Comparison of ENCODE assay signal across 9 mouse cellular contexts in the genomic region with DNA sequence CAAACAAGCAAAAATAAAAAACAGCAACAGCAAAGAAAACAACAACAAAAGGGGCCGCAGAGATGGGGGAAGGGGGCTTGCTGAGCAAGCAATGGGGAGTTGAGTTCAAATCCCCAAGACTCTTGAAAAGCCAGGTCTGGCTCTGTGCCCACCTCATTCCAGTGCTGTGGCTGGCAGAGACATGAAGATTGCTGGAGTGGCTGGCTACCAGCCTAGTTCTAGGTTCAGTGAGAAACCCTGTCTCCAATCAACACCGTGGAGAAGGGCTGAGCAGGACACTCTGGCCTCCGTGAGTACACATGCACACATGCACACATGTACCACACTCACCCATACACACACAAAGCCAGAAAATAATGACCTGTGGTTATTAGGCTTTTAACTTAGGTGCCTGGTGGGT. TPM values are rescaled to one million over a fixed set of nuclear protein-coding genes. Genes with fewer than 3 reads are reported as not detected.
DNase-seq lines count a peak whose midpoint lies in the region; ATAC-seq and TF ChIP-seq lines count a peak whose summit lies in the region.
"Had no signal": no experiment of that assay in that cellular context is flagged by ENCODE, and none has a peak within 500 bp of the region (broad histone marks: within the 10 kb centered on the region; RNA-seq: fewer than 3 reads in every experiment).

No protein-coding gene starts in this region.

- H3K36me3 ChIP-seq in kidney, adult 2 months (ENCODE audit: control insufficient read depth, insufficient read depth, low read length): no peaks in the 10 kb centered on the region
- no peaks in the 10 kb centered on the region for H3K36me3 ChIP-seq in kidney, embryonic 15.5 days
- no peaks in the 10 kb centered on the region for H3K36me3 ChIP-seq in heart, embryonic 12.5 days
- no peaks in the 10 kb centered on the region for H3K36me3 ChIP-seq in liver, embryonic 14.5 days (replicated peaks; ENCODE audit: control insufficient read depth, insufficient read depth, low read depth)
- H3K36me3 ChIP-seq: hindbrain, embryonic 15.5 days had no signal

- H3K4me1 ChIP-seq in kidney, adult 2 months (ENCODE audit: control insufficient read depth, insufficient read depth, low read length): no peaks in the 10 kb centered on the region; the same call in 1 of the 2 replicates
- peaks cover 22% of the 10 kb centered on the region for H3K4me1 ChIP-seq in kidney, embryonic 15.5 days
- H3K4me1 ChIP-seq in heart, embryonic 12.5 days (replicated peaks): peaks cover 26% of the 10 kb centered on the region
- H3K4me1 ChIP-seq in liver, embryonic 14.5 days (replicated peaks; ENCODE audit: control insufficient read depth in 2 of 2, insufficient read depth in 2 of 2, low read length in 1 of 2): peaks cover 19 to 35% of the 10 kb centered on the region in 2 experiments

- no peak for TF ChIP-seq POLR2A in kidney, adult 2 months (IDR thresholded peaks at IDR 0.05; ENCODE audit: low read depth, low read length)

- peak; percentile 74 for DNase-seq in kidney, adult 2 months
- peak; percentile 54 for DNase-seq in adrenal gland, postnatal 25 days
- no peak for DNase-seq in liver, embryonic 14.5 days (ENCODE audit: low read depth in 3 of 3, low spot score in 3 of 3)
- DNase-seq in urinary bladder, postnatal 25 days (ENCODE audit: low spot score): no peak
- DNase-seq in left cerebral cortex, adult 18-20 months (ENCODE audit: low spot score in 2 of 2): no peak

- H3K27me3 ChIP-seq in kidney, adult 2 months (replicated peaks; ENCODE audit: control insufficient read depth, insufficient read depth, low read length): no peaks in the 10 kb centered on the region
- no peaks in the 10 kb centered on the region for H3K27me3 ChIP-seq in kidney, embryonic 15.5 days
- H3K27me3 ChIP-seq in heart, embryonic 12.5 days (replicated peaks): no peaks in the 10 kb centered on the region
- H3K27me3 ChIP-seq in liver, embryonic 14.5 days (ENCODE audit: control insufficient read depth, insufficient read depth, low read length): no peaks in the 10 kb centered on the region
- H3K27me3 ChIP-seq: hindbrain, embryonic 15.5 days had no signal

- no peak for ATAC-seq in kidney, embryonic 15.5 days (replicated peaks; ENCODE audit: low FRiP score)
- no peak for ATAC-seq in heart, embryonic 12.5 days (ENCODE audit: insufficient number of reproducible peaks, low FRiP score)
- ATAC-seq in liver, embryonic 14.5 days (ENCODE audit: insufficient read depth): no peak
- ATAC-seq in megakaryocyte progenitor cell, adult 5-6 weeks (replicated peaks; ENCODE audit: poor library complexity): no peak

- TF ChIP-seq EP300 in liver, embryonic 14.5 days (IDR thresholded peaks at IDR 0.05; ENCODE audit: low read depth): no peak

- no peak overlapping the region for H3K4me3 ChIP-seq in kidney, adult 2 months (ENCODE audit: insufficient read depth, low read depth, low read length)
- no peak overlapping the region for H3K4me3 ChIP-seq in kidney, embryonic 15.5 days (replicated peaks)
- H3K4me3 ChIP-seq in heart, embryonic 12.5 days: peak overlapping the region; percentile 86; the same call in 1 of the 2 replicates
- peak overlapping the region; percentile 8 to 96; a peak in 3 of 4 replicates for H3K4me3 ChIP-seq in liver, embryonic 14.5 days (ENCODE audit: insufficient read depth in 1 of 2, low read depth in 2 of 2, low read length in 2 of 2)

- no peak overlapping the region for H3K4me2 ChIP-seq in kidney, embryonic 15.5 days
- peak overlapping the region; percentile 69 for H3K4me2 ChIP-seq in heart, embryonic 12.5 days
- H3K4me2 ChIP-seq in liver, embryonic 14.5 days (ENCODE audit: low read depth): peak overlapping the region; percentile 91

- peaks cover 7% of the 10 kb centered on the region; the same call in 1 of the 2 replicates for H3K9me3 ChIP-seq in kidney, embryonic 15.5 days (replicated peaks)
- no peaks in the 10 kb centered on the region for H3K9me3 ChIP-seq in heart, embryonic 12.5 days (replicated peaks)
- H3K9me3 ChIP-seq in liver, embryonic 14.5 days (ENCODE audit: control insufficient read depth, low read length): peaks cover 4% of the 10 kb centered on the region
- H3K9me3 ChIP-seq: hindbrain, embryonic 15.5 days had no signal

- 41% methylated on average over 3 of the region's 3 CpGs for WGBS in kidney, adult 2 months
- 79% methylated on average over 3 of the region's 3 CpGs for WGBS in kidney, embryonic 15.5 days
- WGBS in heart, embryonic 12.5 days: 58% methylated on average over 3 of the region's 3 CpGs
- WGBS in liver, embryonic 14.5 days (ENCODE audit: insufficient replicate concordance): 35% methylated on average over 3 of the region's 3 CpGs

- no peak overlapping the region for H3K27ac ChIP-seq in kidney, adult 2 months (ENCODE audit: insufficient read depth, low read depth, low read length)
- H3K27ac ChIP-seq in kidney, embryonic 15.5 days: no peak overlapping the region
- H3K27ac ChIP-seq in heart, embryonic 12.5 days (ENCODE audit: poor library complexity, severe bottlenecking): peak overlapping the region; percentile 92; the same call in 1 of the 2 replicates
- peak overlapping the region; percentile 62 for H3K27ac ChIP-seq in liver, embryonic 14.5 days
- H3K27ac ChIP-seq: hindbrain, embryonic 15.5 days had no signal

- no peak for TF ChIP-seq CTCF in kidney, adult 2 months (conservative IDR thresholded peaks at IDR 0.05; ENCODE audit: insufficient read depth, insufficient read length, low read depth, low read length)
- no peak for TF ChIP-seq CTCF in liver, embryonic 14.5 days (IDR thresholded peaks at IDR 0.05; ENCODE audit: low read depth)

- H3K9ac ChIP-seq in kidney, embryonic 15.5 days: no peak overlapping the region
- H3K9ac ChIP-seq in heart, embryonic 12.5 days: no peak overlapping the region
- peak overlapping the region; percentile 92 for H3K9ac ChIP-seq in liver, embryonic 14.5 days (replicated peaks)
- H3K9ac ChIP-seq: hindbrain, embryonic 15.5 days had no signal

RNA-seq across cellular contexts. Expression of gene Irf2, which starts 1.6 kb away (rescaled TPM):
- 9.2 and 12.6 TPM in 2 replicates for polyA plus RNA-seq in kidney, adult 2 months (2012; rRNA removed)
- polyA plus RNA-seq in kidney, embryonic 15.5 days (2015; fragmentation: Nextera tagmentation; extraction: Ambion mirVana): 18.4 and 21.9 TPM in 2 replicates
- 61.4 and 72.7 TPM in 2 replicates for total RNA-seq in adrenal gland, postnatal 25 days (2021)
- polyA plus RNA-seq in heart, embryonic 12.5 days (2016; fragmentation: Nextera tagmentation; extraction: Ambion mirVana): 12.5 and 14.9 TPM in 2 replicates
- 4.0 and 5.8 TPM in 2 replicates for polyA plus RNA-seq in liver, embryonic 14.5 days (2012; rRNA removed)
- 11.5 and 11.8 TPM in 2 replicates for polyA plus RNA-seq in liver, embryonic 14.5 days (2014; fragmentation: Nextera tagmentation; extraction: Ambion mirVana)
- 10 to 100 TPM; 71.4 to 77.4 TPM for total RNA-seq in left cerebral cortex, adult 18-20 months (2021)
- 56.6 and 58.9 TPM in 2 replicates for total RNA-seq in megakaryocyte progenitor cell, adult 5-6 weeks (2015)
- total RNA-seq in megakaryocyte progenitor cell, adult 5-6 weeks (2017): 11.9 and 28.5 TPM in 2 replicates

Comparison
In these comparisons a context has a peak if more than half of its experiments do, and no peak if none do; other contexts are left out.
1. DNase-seq: peak in kidney, adult 2 months (single experiment) and adrenal gland, postnatal 25 days (single experiment); none in liver, embryonic 14.5 days (0 of 3), urinary bladder, postnatal 25 days (single experiment) and left cerebral cortex, adult 18-20 months (0 of 2).
2. H3K27ac ChIP-seq: peak in heart, embryonic 12.5 days (single experiment) and liver, embryonic 14.5 days (single experiment); none in kidney, adult 2 months (single experiment) and kidney, embryonic 15.5 days (single experiment).
3. H3K4me3 ChIP-seq: peak in heart, embryonic 12.5 days (single experiment) and liver, embryonic 14.5 days (2 of 2); none in kidney, adult 2 months (single experiment) and kidney, embryonic 15.5 days (single experiment).